Mouse (Mus musculus): ENCODE measurements at regions not wholly inside any gene's neighbourhood (a gene's known extent, or its start where the extent isn't known, plus 50 kb on each side); places are given as distances from the start of the nearest gene placed in this dataset.

DNA sequence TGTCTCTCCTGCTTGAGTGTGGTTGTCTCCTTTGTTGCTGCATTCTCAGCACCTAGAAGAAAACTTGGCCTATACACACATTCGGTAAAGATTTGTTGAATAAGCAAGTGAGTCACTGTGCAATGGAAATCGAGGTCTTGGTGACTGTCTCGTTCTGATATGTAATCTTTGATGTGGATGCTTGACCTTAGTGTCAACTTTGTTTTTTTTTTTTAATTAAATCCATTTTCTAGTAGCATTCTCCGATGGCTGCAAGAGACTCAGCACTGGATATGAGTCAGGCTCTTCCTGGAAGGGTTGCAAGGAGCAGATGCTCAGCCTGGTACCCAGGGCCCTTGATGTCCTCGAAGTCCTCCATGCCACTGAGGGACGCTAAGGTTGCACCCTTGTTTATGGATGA is 50.9 kb upstream of the Ampd3 start:
- no peak for DNase-seq (ENCODE audit: low read depth, low spot score)

All from WW6 (cell line).